Mouse (Mus musculus) cortical plate, adult 2 months (tissue): ENCODE data around the gene Map3k21.

Source experiments
- CTCF ChIP-seq: fragments of 200-500 bp; IDR thresholded peaks from 2 replicates; pipeline ENCODE4 v1.5.1; 2011; ENCODE audit warnings: mild to moderate bottlenecking, control low read depth, low read length; ENCODE audit not compliant: insufficient read depth; ENCODE audit errors: extremely low read depth
- POLR2A ChIP-seq: fragments of 200-500 bp; IDR thresholded peaks from 2 replicates; pipeline ENCODE4 v1.6.1; 2011; ENCODE audit warnings: mild to moderate bottlenecking, low read length, control low read depth; ENCODE audit not compliant: insufficient read depth; ENCODE audit errors: extremely low read depth

- TF ChIP-seq POLR2A = no peak
- TF ChIP-seq CTCF = no peak
Observed at GRCm38 (mm10) chr8:125909661-125910364, 437 bp upstream of the Map3k21 start.
